Mouse (Mus musculus): Measurements from ENCODE around the gene Slc25a20. TPM values are rescaled to one million over a fixed set of nuclear protein-coding genes. Genes with fewer than 3 reads are reported as not detected.
A peak's percentile ranks its signal among the peaks of the same experiment; 100 is the strongest.

Gene Slc25a20
- total and polyA plus RNA-seq, 2 experiments from 2014 or later: 32.5 to 44.4 TPM

- Histone ChIP-seq H3K27me3 (ENCODE audit: insufficient read depth, low read length) (no peaks in the 10 kb centered on the region), H3K9me3 (ENCODE audit: low read length) (no peaks in the 10 kb centered on the region), H3K4me1 (ENCODE audit: insufficient read depth, low read length) (no peaks in the 10 kb centered on the region), H3K36me3 (ENCODE audit: insufficient read depth, low read length) (peaks cover 30% of the 10 kb centered on the region), H3K27ac (ENCODE audit: low read depth, low read length) (no peak overlapping the region), H3K4me3 (ENCODE audit: low read depth, low read length) (no peak overlapping the region), H3K9ac (replicated peaks; ENCODE audit: low read length, poor library complexity, severe bottlenecking) (no peak overlapping the region), H3K4me2 (ENCODE audit: low read depth, low read length, poor library complexity, severe bottlenecking) (no peak overlapping the region)
- ATAC-seq (ENCODE audit: low FRiP score) (no peak), DNase-seq (ENCODE audit: low spot score) (peak; percentile 14)
- TF ChIP-seq CTCF (IDR thresholded peaks at IDR 0.05): peak; percentile 61
- 54% methylated on average over 2 of the region's 2 CpGs for WGBS
These were observed 11.3 kb downstream of the Slc25a20 start for GRCm38 (mm10) chr9:108673151-108673550.

GRCm38 (mm10) chr9:108680026-108680425, 18.1 kb downstream of the Slc25a20 start:
- H3K4me2 ChIP-seq (ENCODE audit: low read depth, low read length, poor library complexity, severe bottlenecking): no peak overlapping the region
- H3K27ac ChIP-seq (ENCODE audit: low read depth, low read length): no peak overlapping the region
- WGBS: 95% methylated on average over 15 of the region's 15 CpGs
- no peak overlapping the region for H3K9ac ChIP-seq (replicated peaks; ENCODE audit: low read length, poor library complexity, severe bottlenecking)
- no peak overlapping the region for H3K4me3 ChIP-seq (ENCODE audit: low read depth, low read length)
- ATAC-seq (ENCODE audit: low FRiP score) (no peak), DNase-seq (ENCODE audit: low spot score) (no peak)
- H3K27me3 ChIP-seq (ENCODE audit: insufficient read depth, low read length): no peaks in the 10 kb centered on the region
- no peaks in the 10 kb centered on the region for H3K9me3 ChIP-seq (ENCODE audit: low read length)
- no peak for TF ChIP-seq CTCF (IDR thresholded peaks at IDR 0.05)
- H3K36me3 ChIP-seq (ENCODE audit: insufficient read depth, low read length): peaks cover 51% of the 10 kb centered on the region
- H3K4me1 ChIP-seq (ENCODE audit: insufficient read depth, low read length): no peaks in the 10 kb centered on the region

- H3K4me2 ChIP-seq (ENCODE audit: low read depth, low read length, poor library complexity, severe bottlenecking): no peak overlapping the region
- ATAC-seq (ENCODE audit: low FRiP score) (no peak), DNase-seq (ENCODE audit: low spot score) (no peak)
- H3K36me3 ChIP-seq (ENCODE audit: insufficient read depth, low read length): peaks cover 16% of the 10 kb centered on the region
- H3K4me1 ChIP-seq (ENCODE audit: insufficient read depth, low read length): 0 out of 2 replicates have a peak, but pooled peaks cover 1% of the 10 kb centered on the region
- no peak for TF ChIP-seq CTCF (IDR thresholded peaks at IDR 0.05)
- no peak overlapping the region for H3K9ac ChIP-seq (replicated peaks; ENCODE audit: low read length, poor library complexity, severe bottlenecking)
- 18% methylated on average over 4 of the region's 4 CpGs for WGBS
- no peak overlapping the region for H3K27ac ChIP-seq (ENCODE audit: low read depth, low read length)
- H3K27me3 ChIP-seq (ENCODE audit: insufficient read depth, low read length): no peaks in the 10 kb centered on the region
- no peaks in the 10 kb centered on the region for H3K9me3 ChIP-seq (ENCODE audit: low read length)
- H3K4me3 ChIP-seq (ENCODE audit: low read depth, low read length): no peak overlapping the region
These were observed 24.6 kb downstream of the Slc25a20 start for GRCm38 (mm10) chr9:108686475-108686887.

GRCm38 (mm10) chr9:108687181-108687580, 25.3 kb downstream of the Slc25a20 start:
- WGBS: 77% methylated on average over 6 of the region's 6 CpGs
- no peak overlapping the region for H3K4me2 ChIP-seq (ENCODE audit: low read depth, low read length, poor library complexity, severe bottlenecking)
- ATAC-seq (ENCODE audit: low FRiP score): no peak

GRCm38 (mm10) chr9:108687686-108688085, 25.8 kb downstream of the Slc25a20 start:
- 0 out of 2 replicates have a peak, but pooled peaks cover 3% of the 10 kb centered on the region for H3K4me1 ChIP-seq (ENCODE audit: insufficient read depth, low read length)
- DNase-seq (ENCODE audit: low spot score) (no peak), ATAC-seq (ENCODE audit: low FRiP score) (no peak)
- H3K4me2 ChIP-seq (ENCODE audit: low read depth, low read length, poor library complexity, severe bottlenecking): no peak overlapping the region
- H3K9me3 ChIP-seq (ENCODE audit: low read length): no peaks in the 10 kb centered on the region
- no peak overlapping the region for H3K4me3 ChIP-seq (ENCODE audit: low read depth, low read length)
- H3K9ac ChIP-seq (replicated peaks; ENCODE audit: low read length, poor library complexity, severe bottlenecking): no peak overlapping the region
- no peak for TF ChIP-seq CTCF (IDR thresholded peaks at IDR 0.05)
- WGBS: 75% methylated on average over 2 of the region's 2 CpGs
- H3K27ac ChIP-seq (ENCODE audit: low read depth, low read length): no peak overlapping the region
- H3K27me3 ChIP-seq (ENCODE audit: insufficient read depth, low read length): no peaks in the 10 kb centered on the region
- H3K36me3 ChIP-seq (ENCODE audit: insufficient read depth, low read length): peaks cover 11% of the 10 kb centered on the region

More at GRCm38 (mm10) chr9:108687181-108687580, 25.3 kb downstream of the Slc25a20 start:
- no peak overlapping the region for H3K27ac ChIP-seq (ENCODE audit: low read depth, low read length)
- no peaks in the 10 kb centered on the region for H3K9me3 ChIP-seq (ENCODE audit: low read length)
- no peaks in the 10 kb centered on the region for H3K27me3 ChIP-seq (ENCODE audit: insufficient read depth, low read length)
- TF ChIP-seq CTCF (IDR thresholded peaks at IDR 0.05): no peak
- H3K4me3 ChIP-seq (ENCODE audit: low read depth, low read length): no peak overlapping the region
- H3K9ac ChIP-seq (replicated peaks; ENCODE audit: low read length, poor library complexity, severe bottlenecking): no peak overlapping the region
- no peak for DNase-seq (ENCODE audit: low spot score)
- peaks cover 15% of the 10 kb centered on the region for H3K36me3 ChIP-seq (ENCODE audit: insufficient read depth, low read length)
- 0 out of 2 replicates have a peak, but pooled peaks cover 3% of the 10 kb centered on the region for H3K4me1 ChIP-seq (ENCODE audit: insufficient read depth, low read length)

GRCm38 (mm10) chr9:108688451-108688850, 26.6 kb downstream of the Slc25a20 start:
- ATAC-seq (ENCODE audit: low FRiP score) (no peak), DNase-seq (ENCODE audit: low spot score) (no peak)
- H3K4me2 ChIP-seq (ENCODE audit: low read depth, low read length, poor library complexity, severe bottlenecking): no peak overlapping the region
- H3K27me3 ChIP-seq (ENCODE audit: insufficient read depth, low read length): no peaks in the 10 kb centered on the region
- H3K4me1 ChIP-seq (ENCODE audit: insufficient read depth, low read length): peaks cover 8% of the 10 kb centered on the region
- H3K36me3 ChIP-seq (ENCODE audit: insufficient read depth, low read length): peaks cover 7% of the 10 kb centered on the region
- no peak overlapping the region for H3K27ac ChIP-seq (ENCODE audit: low read depth, low read length)
- H3K9me3 ChIP-seq (ENCODE audit: low read length): no peaks in the 10 kb centered on the region
- TF ChIP-seq CTCF (IDR thresholded peaks at IDR 0.05): no peak
- no peak overlapping the region for H3K9ac ChIP-seq (replicated peaks; ENCODE audit: low read length, poor library complexity, severe bottlenecking)
- no peak overlapping the region for H3K4me3 ChIP-seq (ENCODE audit: low read depth, low read length)
- 72% methylated on average over 9 of the region's 9 CpGs for WGBS
